Mouse (Mus musculus) macrophage (primary cell): Measurements from ENCODE around the gene Mov10. TPM values are rescaled to one million over a fixed set of nuclear protein-coding genes. Genes with fewer than 3 reads are reported as not detected.
"Not testable (repeated sequence)": the region's sequence is repeated elsewhere in the genome, so short reads cannot be mapped to it uniquely, and the experiment has no call there.

Experiments
- H3K27ac ChIP-seq: fragments of 350-480 bp; formaldehyde crosslinking; 2 replicates; pipeline ENCODE4 v1.9.0; 2021
- H3K36me3 ChIP-seq: fragments of 350-480 bp; formaldehyde crosslinking; 2 replicates; pipeline ENCODE4 v1.9.0; 2021; ENCODE audit errors: inconsistent target
- H3K4me3 ChIP-seq: fragments of 350-480 bp; formaldehyde crosslinking; 2 replicates; pipeline ENCODE4 v1.9.0; 2021; ENCODE audit errors: inconsistent target
- H3K79me2 ChIP-seq: fragments of 350-480 bp; formaldehyde crosslinking; 2 replicates; pipeline ENCODE4 v1.9.0; 2021; ENCODE audit errors: inconsistent target
- WGBS: methylation state at CpG from one replicate; pipeline ENCODE4 v1.1.7; 2026; ENCODE audit warnings: inconsistent platforms; ENCODE audit not compliant: missing documents; 5-methylcytosine and 5-hydroxymethylcytosine counted together
- polyA plus RNA-seq: library from polyadenylated mRNA; stranded (reverse); fragments of 250-400 nt; gene quantifications from 3 replicates; pipeline ENCODE4 v1.2.4, GENCODE M21; 2018; ENCODE audit warnings: inconsistent platforms

Gene Mov10
- polyA plus RNA-seq, 1 experiment from 2014 or later = 27.2 TPM

GRCm38 (mm10) chr3:104781471-104781903, 36.9 kb downstream of the Mov10 start, which contains the start of gene Fam19a3:
Gene Fam19a3 (minus strand): TSS chr3:104781840.
- H3K36me3 ChIP-seq = no peaks in the 10 kb centered on the region
- H3K4me3 ChIP-seq = peak within 1 kb of the TSS; percentile 17
- WGBS = under 1% methylated on average over 26 of the region's 26 CpGs
- no peak within 1 kb of the TSS for H3K27ac ChIP-seq
- H3K79me2 ChIP-seq = no peaks in the 10 kb centered on the region

DNA sequence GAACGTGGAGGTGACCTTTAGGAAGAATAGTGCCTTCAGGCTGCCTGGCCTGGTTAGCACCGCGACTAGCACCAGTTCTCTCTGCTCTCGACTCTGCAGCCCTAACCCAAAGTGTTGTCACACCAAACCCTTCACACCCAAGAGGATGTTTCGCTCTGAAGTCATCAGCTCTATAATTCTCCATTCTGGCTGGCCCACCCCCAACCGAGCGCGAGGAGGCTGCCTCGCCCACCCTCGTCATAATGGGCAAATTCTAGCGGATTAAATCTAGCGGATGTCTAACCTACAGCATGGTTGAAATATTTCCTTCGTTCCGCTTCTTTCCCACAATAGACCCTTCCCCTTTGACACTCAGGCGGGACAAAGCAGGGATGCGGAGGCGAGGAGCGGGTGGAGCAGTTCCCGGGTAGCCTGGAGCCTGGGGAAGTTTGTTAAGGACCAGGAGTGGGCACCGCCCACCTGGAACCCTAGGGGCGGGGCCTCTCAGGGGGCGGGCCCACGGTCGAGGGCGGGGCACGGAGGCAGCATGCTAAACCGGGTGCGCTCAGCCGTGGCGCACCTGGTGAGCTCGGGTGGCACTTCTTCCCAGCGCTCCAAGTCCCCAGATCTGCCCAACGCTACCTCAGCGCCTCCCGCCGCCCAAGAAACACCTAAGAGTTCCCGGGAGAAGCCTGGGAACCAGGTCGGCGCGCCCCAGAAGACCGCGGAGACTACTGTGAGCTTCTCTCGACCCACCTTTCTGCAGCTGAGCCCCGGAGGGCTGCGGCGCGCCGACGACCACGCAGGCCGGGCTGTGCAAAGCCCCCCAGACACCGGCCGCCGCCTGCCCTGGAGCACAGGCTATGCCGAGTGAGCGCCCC, 37.6 kb downstream of the Mov10 start, which contains the start of gene Ppm1j:
Gene Ppm1j, plus strand, starts transcription at position 496 of the 860 bp plus-strand sequence.
- no peak within 1 kb of the TSS for H3K27ac ChIP-seq

GRCm38 (mm10) chr3:104779949-104780348, 38.4 kb downstream of the Mov10 start:
- Histone ChIP-seq H3K36me3 (no peaks in the 10 kb centered on the region), H3K27ac (no peak overlapping the region), H3K4me3 (no peak overlapping the region), H3K79me2 (no peaks in the 10 kb centered on the region)
- 3% methylated on average over 7 of the region's 7 CpGs for WGBS

More for the DNA sequence above, 37.6 kb downstream of the Mov10 start, which contains the start of gene Ppm1j:
- 4% methylated on average over 56 of the region's 56 CpGs for WGBS
- H3K4me3 ChIP-seq = peak within 1 kb of the TSS; percentile 17
- H3K79me2 ChIP-seq = no peaks in the 10 kb centered on the region
- no peaks in the 10 kb centered on the region for H3K36me3 ChIP-seq

- WGBS = 2% methylated on average over 20 of the region's 20 CpGs
- Histone ChIP-seq H3K79me2 (no peaks in the 10 kb centered on the region), H3K36me3 (no peaks in the 10 kb centered on the region), H3K27ac (no peak overlapping the region), H3K4me3 (no peak overlapping the region)
These were observed 41.0 kb downstream of the Mov10 start for GRCm38 (mm10) chr3:104777342-104777741.

DNA sequence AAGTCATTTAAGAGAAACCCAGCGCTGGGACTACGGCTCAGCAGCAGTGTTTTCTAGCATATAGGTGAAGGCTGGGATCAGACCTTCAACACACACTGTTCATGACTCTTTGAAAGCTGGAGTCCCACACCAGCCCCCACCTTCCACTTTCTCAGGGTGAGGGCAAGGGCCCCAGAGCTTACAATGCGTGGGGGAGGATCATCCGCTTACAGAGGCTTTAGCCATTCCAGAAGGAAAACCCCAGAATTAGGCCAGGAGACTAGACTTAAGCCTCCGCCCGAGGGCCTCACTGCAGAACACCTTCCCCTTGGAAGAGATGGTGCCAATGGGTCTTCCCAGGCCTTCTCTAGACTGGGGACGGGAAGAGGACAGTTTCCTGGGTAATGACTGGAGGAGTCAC, 45.1 kb downstream of the Mov10 start:
- Histone ChIP-seq H3K27ac (no peak overlapping the region), H3K4me3 (no peak overlapping the region), H3K36me3 (no peaks in the 10 kb centered on the region), H3K79me2 (no peaks in the 10 kb centered on the region)
- WGBS = 94% methylated on average over 7 of the region's 7 CpGs

GRCm38 (mm10) chr3:104771460-104771859, 46.9 kb downstream of the Mov10 start:
- Histone ChIP-seq H3K36me3 (no peaks in the 10 kb centered on the region), H3K79me2 (no peaks in the 10 kb centered on the region), H3K27ac (no peak overlapping the region), H3K4me3 (no peak overlapping the region)
- 63% methylated on average over 6 of the region's 6 CpGs for WGBS

DNA sequence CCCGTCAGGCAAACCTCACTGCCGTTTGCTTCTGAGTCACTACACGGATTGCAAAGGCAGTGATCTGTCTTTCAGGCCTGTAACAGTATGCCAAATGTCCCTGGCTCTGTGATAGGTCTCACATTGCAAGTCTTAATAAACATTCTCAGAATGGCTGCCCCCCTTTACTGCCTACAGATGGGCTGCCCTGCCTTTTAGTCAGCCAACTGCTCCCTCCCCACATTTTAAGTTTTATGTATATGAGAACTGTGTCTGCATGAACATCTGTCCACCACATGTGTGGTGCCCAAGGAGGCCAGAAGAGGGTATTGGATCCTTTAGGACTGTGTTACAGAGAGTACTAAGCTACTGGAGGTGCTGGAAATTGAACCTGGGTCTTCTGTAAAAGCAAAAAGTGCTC, 47.4 kb downstream of the Mov10 start:
- WGBS = 98% methylated on average over 3 of the region's 3 CpGs
- H3K79me2 ChIP-seq = no peaks in the 10 kb centered on the region
- H3K4me3 ChIP-seq = no peak overlapping the region
- H3K36me3 ChIP-seq = no peaks in the 10 kb centered on the region
- H3K27ac ChIP-seq = no peak overlapping the region

- Histone ChIP-seq H3K36me3 (no peaks in the 10 kb centered on the region), H3K79me2 (no peaks in the 10 kb centered on the region), H3K27ac (no peak overlapping the region), H3K4me3 (no peak overlapping the region)
- 83% methylated on average over 10 of the region's 10 CpGs for WGBS
These were observed 48.3 kb downstream of the Mov10 start for GRCm38 (mm10) chr3:104770035-104770434.

- Histone ChIP-seq H3K27ac (no peak overlapping the region), H3K79me2 (no peaks in the 10 kb centered on the region), H3K36me3 (no peaks in the 10 kb centered on the region), H3K4me3 (no peak overlapping the region)
- WGBS = 94% methylated on average over 3 of the region's 3 CpGs
These were observed 49.2 kb downstream of the Mov10 start for GRCm38 (mm10) chr3:104769135-104769534.

DNA sequence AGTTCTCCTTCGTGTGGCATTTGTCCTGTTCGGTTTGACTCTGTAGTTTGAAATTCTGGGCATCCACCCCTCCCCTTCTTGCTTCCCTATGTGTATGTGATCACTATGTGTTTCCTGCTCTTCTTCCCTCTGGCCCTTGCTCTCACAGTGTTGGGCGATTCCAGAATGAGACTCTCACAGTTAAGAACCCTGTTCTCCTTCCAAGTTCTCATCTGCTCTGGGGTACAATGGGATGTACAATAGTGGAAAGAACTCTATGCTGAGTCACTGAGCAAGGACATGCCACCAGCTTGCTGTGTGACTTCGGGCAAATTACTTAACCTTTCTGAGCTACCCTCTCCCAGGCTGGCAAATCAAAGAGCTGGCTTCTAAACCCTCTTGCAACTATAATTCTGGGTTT, 50.6 kb downstream of the Mov10 start:
- Histone ChIP-seq H3K79me2 (no peaks in the 10 kb centered on the region), H3K27ac (0 out of 2 replicates have a peak overlapping the region, but pooled peaks have one; percentile 21)
- 63% methylated on average over 4 of the region's 4 CpGs for WGBS

GRCm38 (mm10) chr3:104767141-104767540, 51.2 kb downstream of the Mov10 start:
- Histone ChIP-seq H3K27ac (0 out of 2 replicates have a peak overlapping the region, but pooled peaks have one; percentile 21), H3K79me2 (no peaks in the 10 kb centered on the region), H3K36me3 (no peaks in the 10 kb centered on the region), H3K4me3 (no peak overlapping the region)
- WGBS = 53% methylated on average over 2 of the region's 2 CpGs

More for the DNA sequence above, 50.6 kb downstream of the Mov10 start:
- H3K36me3 ChIP-seq = no peaks in the 10 kb centered on the region
- no peak overlapping the region for H3K4me3 ChIP-seq

- Histone ChIP-seq H3K36me3 (no peaks in the 10 kb centered on the region), H3K27ac (no peak overlapping the region), H3K79me2 (no peaks in the 10 kb centered on the region), H3K4me3 (no peak overlapping the region)
- 29% methylated on average over 4 of the region's 4 CpGs for WGBS
These were observed 53.3 kb downstream of the Mov10 start for GRCm38 (mm10) chr3:104765021-104765420.

DNA sequence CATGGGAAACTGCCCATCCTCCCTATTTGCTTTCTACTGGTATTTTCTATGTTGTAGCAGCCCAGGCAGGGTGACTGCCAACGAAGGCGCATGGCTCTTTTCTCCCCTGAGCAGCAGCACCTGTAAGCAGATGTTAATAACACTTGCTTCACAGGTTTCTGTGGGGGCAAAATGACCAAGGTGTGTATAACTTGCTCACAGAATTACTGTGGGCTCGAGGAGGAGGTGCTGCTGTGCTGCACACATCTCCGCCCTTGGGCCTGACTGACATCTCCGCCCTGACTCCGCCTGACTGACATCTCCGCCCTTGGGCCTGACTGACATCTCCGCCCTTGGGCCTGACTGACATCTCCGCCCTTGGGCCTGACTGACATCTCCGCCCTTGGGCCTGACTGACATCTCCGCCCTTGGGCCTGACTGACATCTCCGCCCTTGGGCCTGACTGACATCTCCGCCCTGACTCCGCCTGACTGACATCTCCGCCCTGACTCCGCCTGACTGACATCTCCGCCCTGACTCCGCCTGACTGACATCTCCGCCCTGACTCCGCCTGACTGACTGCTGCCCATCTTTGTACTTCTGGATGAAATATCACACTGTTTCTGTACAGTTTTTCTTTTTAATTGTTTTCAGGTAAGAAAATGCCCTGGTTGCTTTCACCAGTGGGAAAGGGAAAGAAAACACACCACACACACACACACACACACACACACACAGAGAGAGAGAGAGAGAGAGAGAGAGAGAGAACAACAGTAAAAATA, 56.1 kb downstream of the Mov10 start:
- not testable (repeated sequence) for H3K79me2 ChIP-seq, H3K27ac ChIP-seq, H3K4me3 ChIP-seq, H3K36me3 ChIP-seq
- 82% methylated on average over 13 of the region's 20 CpGs for WGBS

DNA sequence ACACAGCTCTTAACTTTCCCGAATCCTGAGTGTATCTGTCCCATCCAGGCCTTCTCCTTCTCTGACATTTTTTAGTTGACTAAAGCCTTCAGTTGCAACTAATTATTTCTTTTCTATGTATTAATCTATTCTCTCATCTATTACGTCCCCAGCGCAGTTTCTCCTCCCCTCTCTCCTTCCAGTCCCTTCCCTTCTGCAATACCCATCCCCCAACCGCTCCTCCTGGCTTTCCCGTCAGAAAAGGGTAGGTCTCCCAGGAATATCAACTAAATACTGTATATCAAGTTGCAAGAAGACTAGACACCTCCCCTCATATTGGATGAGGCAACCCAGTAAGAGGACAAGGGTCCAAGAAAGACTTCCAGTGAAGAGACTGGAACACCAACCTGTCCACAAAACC, 59.5 kb downstream of the Mov10 start:
- Histone ChIP-seq H3K27ac (no peak overlapping the region), H3K4me3 (no peak overlapping the region), H3K79me2 (no peaks in the 10 kb centered on the region), H3K36me3 (no peaks in the 10 kb centered on the region)
- WGBS = 26% methylated on average over 5 of the region's 5 CpGs

DNA sequence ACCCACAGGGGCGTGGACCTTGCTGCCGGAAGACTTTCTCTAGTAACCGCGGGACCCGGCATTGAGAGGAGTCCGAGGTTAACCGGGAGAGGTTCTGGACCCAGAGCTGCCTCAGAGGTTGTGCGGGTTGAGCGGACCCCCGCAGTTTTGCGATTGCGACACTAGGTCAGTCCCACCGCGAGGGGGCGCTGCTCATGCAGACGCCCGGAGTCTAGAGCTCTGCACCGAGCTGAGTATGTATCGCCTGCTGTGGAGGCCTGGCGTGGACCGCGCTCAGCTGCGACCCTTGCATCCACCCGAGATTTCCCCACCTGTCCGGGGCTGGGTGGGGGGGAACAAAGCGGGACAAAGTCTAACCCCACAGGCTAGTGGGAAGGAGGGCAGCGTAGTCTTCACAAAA, 60.0 kb downstream of the Mov10 start:
- Histone ChIP-seq H3K27ac (no peak overlapping the region), H3K4me3 (no peak overlapping the region), H3K79me2 (no peaks in the 10 kb centered on the region), H3K36me3 (no peaks in the 10 kb centered on the region)
- WGBS = 4% methylated on average over 26 of the region's 27 CpGs
